Mouse (Mus musculus): ENCODE data around the gene Slc9b2.

The Slc9b2 gene

DNA sequence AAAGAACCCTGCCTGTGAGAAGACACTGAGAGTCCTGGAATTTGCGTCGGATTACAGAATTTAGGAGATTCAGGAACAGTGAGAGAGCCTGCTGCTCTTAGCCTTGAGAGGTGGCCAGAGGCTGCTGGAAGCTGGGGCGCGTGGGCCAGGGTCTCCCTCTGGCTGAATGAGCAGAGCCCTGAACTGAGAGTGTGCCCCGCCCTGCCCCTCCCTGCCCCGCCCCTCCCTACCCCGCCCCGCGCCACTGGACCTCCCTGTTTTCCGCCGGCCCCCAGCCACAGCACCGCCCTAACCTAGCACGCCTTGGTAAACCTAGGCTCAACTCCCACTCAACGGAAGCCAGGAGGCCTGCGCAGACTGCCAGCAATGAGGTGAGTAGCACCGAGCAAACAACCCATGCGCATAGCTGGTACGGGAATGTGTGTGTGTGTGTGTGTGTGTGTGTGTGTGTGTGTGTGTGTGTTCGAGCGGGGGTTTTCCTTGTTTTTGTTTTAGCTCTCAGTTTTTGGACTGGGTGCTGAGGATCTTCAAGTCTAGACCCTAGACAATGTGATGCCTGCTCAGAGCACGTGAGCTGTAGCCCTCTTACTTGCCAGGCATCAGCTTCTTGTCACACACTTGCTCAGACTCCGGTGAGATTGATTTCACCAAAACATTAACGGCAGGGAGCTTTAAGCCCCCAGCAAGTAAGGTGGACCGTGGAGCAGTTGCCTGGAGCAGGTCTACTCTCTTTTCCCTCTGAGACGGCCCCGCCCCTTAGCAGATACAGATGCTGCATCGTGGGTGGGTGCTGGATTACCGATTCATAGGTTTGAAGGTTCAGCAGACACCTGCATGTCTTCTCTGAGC, at the start of gene Slc9b2:
Slc9b2 (plus strand) TSS at position 290 of the 849 bp plus-strand sequence.
- DNase-seq (ENCODE audit: low spot score) = peak; percentile 19

DNA sequence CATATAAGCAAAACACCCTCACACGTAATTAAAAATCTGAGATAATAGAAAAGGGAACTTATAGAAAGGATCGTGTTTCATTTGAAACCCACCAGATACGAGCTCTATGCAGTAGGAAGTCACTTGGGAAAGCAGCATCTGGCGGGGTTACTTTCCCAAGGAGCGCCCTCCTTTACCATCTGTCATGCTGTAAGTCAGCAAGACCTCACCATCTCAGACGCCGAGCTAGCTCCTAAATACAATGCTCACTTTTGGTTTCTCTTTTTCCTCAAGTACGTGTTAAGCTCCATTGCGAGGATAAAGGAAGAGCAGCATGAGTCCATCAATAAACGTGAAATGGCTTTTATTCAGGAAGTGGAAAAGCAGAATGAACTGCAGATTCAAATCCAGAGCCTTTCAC, 48.6 kb upstream of the Slc9b2 start:
- DNase-seq (ENCODE audit: low spot score) = no peak

DNA sequence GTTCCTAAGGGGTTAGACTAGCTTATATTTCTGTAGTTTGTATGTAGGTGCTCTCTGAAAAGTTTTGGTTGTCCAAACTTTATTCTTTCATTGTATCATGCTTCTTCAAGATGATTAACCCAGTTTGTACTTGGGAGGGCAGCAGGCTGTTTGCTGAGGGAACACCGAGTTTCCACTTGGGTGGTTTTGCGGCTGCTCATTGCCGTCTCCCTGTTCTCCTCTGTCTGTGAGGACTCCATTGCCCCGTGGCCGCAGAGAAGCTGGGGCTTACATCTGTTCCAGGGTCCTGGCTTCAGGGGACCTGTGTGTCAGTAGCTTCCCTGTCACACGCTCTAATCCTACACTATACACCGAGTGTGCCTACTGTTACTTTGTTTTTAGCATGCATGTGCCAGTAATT, 47.3 kb upstream of the Slc9b2 start:
- DNase-seq (ENCODE audit: low spot score) = no peak

DNA sequence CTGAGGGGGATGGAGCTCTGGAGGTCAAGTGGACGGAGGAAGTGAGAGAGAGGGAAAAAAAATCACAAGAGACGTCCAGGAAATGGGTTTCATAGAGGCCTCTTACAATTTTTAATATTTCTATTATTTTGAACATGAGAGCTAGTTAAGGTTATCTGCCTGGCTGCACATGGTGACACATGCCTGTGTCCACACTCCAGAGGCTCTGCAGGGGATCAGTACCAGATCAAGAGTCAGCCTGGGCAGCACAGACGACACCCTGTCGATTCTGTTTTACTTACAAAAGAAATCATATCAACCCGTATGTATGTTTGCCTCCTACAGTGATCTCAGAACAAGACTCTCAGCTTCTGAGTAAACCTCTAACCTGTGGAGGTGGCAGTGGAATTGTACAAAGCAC, 38.9 kb upstream of the Slc9b2 start:
- no peak for DNase-seq (ENCODE audit: low spot score)

GRCm38 (mm10) chr3:135269391-135269990, 38.0 kb upstream of the Slc9b2 start:
- no peak for DNase-seq (ENCODE audit: low spot score)

- DNase-seq (ENCODE audit: low spot score) = no peak
Observed at GRCm38 (mm10) chr3:135272627-135273026, 34.9 kb upstream of the Slc9b2 start.

DNA sequence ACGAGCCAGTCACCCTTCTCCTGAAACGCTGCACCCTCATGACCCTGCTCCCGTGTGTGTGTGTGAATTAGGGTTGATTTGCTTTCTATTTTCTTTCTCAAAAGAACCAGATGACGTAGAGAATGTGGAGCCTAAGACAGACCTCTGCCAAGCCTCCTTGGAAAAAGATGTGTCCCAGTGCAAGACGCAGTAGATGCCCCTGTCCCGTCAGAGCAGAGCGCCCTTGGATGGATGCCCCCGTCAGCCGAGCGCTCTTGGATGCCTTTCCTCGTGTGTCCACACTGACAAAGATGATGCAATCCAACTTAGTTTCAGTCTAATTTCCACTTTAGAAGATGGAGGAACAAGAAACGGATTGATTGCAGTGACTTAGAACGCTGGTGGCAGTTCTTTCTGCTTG, 34.5 kb upstream of the Slc9b2 start:
- no peak for DNase-seq (ENCODE audit: low spot score)

DNA sequence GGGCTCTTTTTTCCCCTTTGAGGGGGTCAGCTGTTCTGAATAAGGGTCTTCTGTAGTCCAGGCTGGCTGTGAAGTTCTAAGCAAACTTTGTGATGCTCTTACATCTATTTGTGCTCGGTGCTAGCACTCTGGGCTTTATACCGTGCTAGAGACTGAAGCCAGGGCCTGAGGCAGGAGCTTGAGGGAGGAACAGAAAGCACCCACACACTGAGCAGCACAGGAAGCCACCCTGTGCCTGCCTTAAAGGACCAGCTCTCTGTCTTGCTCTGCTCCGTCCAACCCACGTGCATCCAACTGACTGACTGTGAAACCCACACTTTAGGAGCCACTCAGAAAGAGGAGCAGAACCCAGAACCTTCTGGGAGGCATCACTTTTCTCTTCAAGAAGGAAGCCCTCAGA, 27.3 kb upstream of the Slc9b2 start:
- no peak for DNase-seq (ENCODE audit: low spot score)

DNA sequence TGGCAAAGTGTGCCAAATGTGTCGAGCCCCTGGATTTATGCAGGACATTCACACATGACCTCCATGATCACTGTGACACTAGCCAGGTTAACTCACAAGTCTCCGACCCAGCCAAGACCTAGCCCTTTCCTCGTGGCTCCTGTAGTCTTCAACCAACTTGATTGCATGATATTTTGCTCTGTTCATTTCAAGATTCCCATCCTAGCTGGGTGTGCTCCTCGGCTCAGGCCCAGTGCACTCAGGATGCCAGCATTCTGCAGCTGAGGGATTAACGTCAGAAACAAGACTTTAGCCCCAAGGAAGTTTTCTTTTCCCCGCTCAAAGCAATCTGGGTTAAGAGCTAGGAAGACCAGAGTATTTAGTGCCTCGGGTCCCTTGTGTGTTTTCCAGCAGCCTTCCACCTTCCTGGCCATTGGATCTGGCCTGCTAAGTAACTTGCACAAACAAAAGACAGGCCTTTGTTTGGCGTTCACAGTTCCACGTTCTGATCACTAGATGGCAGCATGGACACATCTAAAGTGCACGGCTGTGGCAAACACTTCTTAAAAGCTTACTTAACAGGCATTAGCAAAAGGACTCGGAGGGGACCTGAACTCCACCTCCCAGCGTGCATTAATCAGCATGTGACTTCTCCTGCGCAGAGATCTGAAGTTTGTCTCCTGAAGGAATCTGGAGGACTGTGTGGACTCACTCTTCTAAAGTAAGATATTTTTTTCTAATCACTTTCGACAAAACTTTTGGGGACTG, 26.7 kb upstream of the Slc9b2 start, which contains the start of gene Bdh2:
Bdh2 (plus strand) TSS at position 553 of the 747 bp plus-strand sequence.
- peak; percentile 54 for DNase-seq (ENCODE audit: low spot score)

DNA sequence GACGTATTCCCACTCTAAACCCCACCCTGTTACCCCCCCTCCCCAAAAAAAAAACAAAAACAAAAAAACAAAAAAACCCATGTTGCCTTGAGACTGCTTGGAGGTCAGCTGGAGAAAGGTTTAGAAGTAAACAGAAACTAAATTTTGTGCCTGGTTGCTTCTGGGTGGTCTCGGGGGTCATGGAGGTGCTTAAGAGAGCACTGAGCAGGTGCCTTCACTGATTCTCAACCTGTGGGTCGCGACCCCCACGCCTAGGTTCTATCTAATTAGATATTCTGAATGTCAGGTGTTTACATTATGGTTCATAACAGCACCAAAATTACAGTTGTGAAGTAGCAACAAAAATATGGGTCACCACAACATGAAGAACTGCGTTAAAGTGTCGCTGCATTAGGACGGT, 25.8 kb upstream of the Slc9b2 start:
- no peak for DNase-seq (ENCODE audit: low spot score)

DNA sequence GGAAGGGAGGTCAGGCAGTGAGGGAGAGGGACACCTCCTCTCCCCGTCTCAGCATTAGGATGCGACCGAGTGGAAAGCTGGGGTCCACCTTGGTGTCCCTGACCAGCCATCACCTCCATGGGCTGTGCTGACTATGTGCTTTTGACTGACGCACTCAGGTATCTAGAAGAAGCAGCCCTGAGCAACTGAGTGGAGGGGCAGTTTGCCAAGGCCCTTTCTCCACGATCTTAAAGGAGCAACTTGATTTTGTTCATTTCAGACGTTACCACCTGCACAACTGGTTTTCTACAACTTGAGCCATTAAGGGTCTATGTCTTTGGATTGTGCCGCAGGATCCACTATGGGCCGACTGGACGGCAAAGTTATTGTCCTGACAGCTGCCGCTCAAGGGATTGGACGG, 22.2 kb upstream of the Slc9b2 start:
- no peak for DNase-seq (ENCODE audit: low spot score)

GRCm38 (mm10) chr3:135285807-135286206, 21.7 kb upstream of the Slc9b2 start:
- no peak for DNase-seq (ENCODE audit: low spot score)

- no peak for DNase-seq (ENCODE audit: low spot score)
Observed at GRCm38 (mm10) chr3:135288138-135288750, 19.3 kb upstream of the Slc9b2 start.

- no peak for DNase-seq (ENCODE audit: low spot score)
Observed at GRCm38 (mm10) chr3:135289148-135289547, 18.4 kb upstream of the Slc9b2 start.

GRCm38 (mm10) chr3:135290249-135290894, 17.1 kb upstream of the Slc9b2 start:
- DNase-seq (ENCODE audit: low spot score) = peak; percentile 23

GRCm38 (mm10) chr3:135293703-135294102, 13.8 kb upstream of the Slc9b2 start:
- DNase-seq (ENCODE audit: low spot score) = peak; percentile 14

DNA sequence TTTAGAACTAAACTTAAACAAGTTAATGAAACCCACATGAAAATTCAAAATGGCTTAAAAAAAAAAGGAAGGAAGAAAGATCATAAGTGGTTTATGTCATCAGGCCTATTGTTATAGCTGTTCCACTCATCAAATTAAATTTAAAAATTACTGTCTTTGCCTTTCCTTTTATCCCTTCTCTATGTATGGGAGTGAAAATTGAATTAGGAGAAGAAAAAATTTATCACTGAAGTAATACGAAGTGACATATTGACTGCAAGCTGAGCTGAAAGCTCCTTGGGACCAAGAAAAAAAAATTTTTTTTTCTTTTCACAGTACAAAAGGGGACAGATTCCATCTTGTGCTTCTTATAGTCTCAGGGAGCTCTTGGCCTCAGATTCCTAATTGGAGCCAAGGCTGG, 11.9 kb upstream of the Slc9b2 start:
- no peak for DNase-seq (ENCODE audit: low spot score)

DNA sequence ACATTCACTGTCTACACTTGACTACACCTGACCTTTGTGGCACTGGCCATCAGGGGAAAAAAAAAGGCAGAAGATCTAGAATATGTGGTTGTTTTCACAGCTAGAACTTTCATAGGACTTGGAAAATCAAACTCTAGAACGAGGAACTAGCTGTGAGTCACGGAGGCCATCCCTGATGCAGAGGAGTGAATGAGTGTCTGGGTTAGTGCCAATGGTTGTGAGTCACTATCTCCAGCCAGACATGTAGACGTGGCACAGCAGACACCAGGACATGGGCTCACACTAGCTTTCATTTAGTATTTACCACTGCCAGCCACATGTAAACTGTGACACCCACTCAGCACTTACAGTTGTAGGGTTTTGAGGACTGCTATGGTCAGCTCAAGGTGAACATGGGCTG, 8.9 kb upstream of the Slc9b2 start:
- peak; percentile 36 for DNase-seq (ENCODE audit: low spot score)

DNA sequence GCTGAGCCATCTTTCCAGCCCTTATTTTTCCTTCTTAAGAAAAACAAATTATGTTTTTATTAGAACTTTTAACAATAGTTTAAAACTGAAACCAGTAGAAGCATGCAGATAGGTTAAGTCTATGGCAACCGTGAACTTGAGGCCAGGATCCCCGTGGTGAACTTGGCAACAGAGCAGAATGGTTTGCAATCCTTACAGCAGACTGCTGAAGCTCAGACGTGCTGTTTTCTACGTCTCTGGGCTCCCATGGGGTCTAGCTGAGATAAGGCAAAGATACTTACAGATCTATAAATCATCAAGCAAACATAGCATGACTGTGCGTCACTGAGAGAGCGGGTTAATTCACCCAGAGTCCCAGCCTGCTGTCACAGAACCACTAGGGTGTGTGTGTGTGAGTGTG, 7.4 kb upstream of the Slc9b2 start:
- DNase-seq (ENCODE audit: low spot score) = no peak

DNA sequence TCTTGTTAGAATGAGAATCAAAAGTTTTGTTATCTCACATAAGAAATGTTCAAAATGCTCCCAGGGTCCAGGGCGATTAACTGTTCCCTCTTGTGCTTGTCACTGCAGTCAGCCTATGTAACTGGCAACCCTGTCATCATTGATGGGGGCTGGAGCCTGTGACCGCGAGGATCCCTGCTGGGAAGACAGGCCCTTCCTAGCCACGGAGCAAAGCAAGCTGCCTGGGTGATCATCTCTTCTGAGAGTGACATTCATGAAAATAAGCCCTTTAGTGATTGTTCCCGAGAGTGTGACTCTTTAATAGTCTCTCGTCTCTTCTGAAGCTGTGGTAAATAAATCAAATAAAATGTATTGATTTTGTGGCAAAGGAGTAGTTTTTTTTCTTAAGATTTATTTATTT, 3.4 kb upstream of the Slc9b2 start:
- DNase-seq (ENCODE audit: low spot score) = no peak

DNA sequence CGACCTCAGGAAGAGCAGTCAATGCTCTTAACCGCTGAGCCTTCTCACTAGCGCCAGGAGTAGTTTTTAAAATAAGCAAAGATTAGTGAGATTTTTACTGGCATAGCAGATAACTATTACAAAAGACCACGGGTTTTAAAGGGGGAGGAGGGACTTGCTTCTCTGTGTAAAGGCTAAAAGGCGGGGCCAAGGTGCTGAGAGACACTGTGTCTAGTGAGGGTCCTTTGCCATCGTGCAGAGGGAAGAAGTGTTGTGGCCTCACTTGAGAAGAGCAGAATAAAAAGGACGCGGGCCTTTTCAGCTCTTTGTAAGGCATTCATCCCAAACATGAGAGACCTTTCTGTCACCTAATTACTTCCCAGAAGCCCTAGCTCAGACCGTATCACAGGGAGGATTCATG, 2.9 kb upstream of the Slc9b2 start:
- no peak for DNase-seq (ENCODE audit: low spot score)

DNA sequence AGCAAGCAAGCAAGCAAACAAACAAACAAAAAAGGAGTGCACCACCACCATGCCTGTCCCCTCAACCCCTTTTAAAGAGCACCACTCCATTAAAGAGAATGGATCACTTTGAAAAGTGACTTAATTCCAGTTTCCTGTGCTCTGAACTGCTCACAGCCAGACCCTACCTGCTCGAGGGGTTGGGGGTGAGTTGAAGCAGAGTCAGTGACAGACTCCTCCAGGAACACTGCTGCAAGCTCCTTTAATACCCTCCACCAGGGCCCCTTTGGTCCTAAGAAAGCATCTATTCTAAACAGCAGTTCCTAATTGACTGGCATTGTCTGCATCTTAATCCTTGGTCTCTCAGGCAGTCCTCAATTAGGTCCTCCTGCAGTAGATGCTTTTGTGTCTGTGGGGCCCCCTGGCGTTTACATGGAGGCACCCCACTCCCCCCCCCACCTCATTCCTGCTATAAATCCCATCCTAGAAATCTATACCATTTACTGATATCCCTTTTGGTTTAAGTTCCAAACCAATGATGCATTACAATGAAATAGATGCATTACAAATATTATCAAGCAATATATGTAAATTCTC, 5.5 kb downstream of the Slc9b2 start:
- DNase-seq (ENCODE audit: low spot score) = no peak

Measured in urinary bladder, postnatal 25 days (tissue).